Mouse (Mus musculus) forelimb bud, embryonic 11.5 days (tissue): ENCODE measurements around the gene Elmo1.
"Not testable (repeated sequence)": the region's sequence is repeated elsewhere in the genome, so short reads cannot be mapped to it uniquely, and the experiment has no call there.

Source experiments
- DNase-seq: peaks from one replicate; pipeline ENCODE4 v3.0.0-alpha.2; 2012; ENCODE audit warnings: low read depth, low spot score

Gene Elmo1

GRCm38 (mm10) chr13:20600246-20600645 is 509.9 kb downstream of the Elmo1 start:
- DNase-seq = no peak

DNA sequence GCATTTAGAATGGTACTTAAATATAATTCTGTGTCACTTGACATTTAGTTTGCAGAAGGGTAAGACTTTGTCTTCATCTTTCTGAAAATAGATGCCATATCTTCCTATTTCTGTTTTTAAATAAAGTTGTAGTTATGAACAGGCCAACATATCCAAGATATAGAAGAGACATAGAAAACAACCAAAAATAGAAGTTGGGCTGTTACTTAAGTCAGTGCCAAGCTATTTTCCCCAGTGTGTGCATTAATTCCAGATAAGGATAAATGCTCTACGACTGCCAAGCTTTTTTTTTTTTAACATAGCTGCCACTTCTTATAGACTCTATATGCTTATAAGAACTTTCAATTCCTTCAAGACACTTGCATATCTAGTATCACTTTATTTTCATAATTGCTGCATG is 511.0 kb downstream of the Elmo1 start:
- no peak for DNase-seq

DNA sequence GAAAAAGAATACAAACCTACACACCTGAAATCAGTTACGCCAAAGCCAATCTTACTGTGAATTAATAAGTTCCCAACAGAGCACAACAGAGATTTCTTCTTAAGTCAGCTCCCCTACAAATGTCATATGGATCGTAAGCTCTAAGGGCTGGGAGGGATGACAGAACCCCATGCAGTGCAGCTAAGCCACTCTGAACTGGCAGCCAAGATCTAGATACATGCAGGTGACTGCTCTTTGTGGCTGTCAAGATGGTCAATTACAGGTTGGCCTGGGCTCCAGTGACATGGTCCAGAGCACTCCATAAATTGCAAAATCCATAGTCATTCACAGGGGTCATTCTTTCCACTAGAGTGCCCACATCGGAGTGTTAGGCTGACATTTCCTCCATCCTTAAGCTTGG is 516.5 kb downstream of the Elmo1 start:
- no peak for DNase-seq

- no peak for DNase-seq
Observed at GRCm38 (mm10) chr13:20609003-20609688, 518.8 kb downstream of the Elmo1 start.

GRCm38 (mm10) chr13:20615596-20616469 is 525.4 kb downstream of the Elmo1 start:
- no peak for DNase-seq

GRCm38 (mm10) chr13:20619946-20620345 is 529.5 kb downstream of the Elmo1 start:
- no peak for DNase-seq

DNA sequence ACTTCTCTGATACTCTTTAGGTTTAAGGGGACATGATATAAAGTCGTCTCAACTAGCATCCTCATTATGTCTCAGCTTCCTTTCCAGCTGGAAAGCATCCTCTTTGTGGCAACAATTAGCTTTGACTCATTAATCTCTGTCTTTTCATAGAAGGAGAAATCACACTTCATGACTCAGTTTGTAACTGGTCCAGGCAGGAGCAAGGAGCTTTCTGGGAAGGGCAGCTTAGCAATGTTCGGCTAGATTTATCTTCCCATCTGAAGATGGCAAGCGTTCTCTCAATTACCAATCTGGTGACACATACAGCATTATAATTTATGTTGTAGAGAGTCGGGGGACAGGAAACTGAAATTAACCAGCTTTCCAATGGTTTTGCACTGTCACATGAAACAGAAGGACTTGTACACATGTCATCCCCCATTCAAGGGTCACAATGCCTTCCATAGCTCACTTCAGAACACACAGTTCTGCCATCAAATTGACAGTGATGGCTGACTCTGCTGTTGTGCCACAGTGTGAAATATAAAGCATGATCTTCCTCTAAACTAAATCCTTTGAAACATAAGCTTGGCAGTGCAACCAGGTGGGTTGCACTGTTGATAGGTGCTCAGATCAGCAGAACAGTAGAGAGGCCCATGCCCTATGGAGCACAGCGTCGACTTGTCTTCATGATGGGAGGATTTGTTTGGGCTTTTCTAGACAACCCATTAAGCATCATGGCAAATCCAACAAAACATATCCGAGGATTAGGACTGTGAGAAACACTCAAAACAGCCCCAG is 532.9 kb downstream of the Elmo1 start:
- DNase-seq = no peak

DNA sequence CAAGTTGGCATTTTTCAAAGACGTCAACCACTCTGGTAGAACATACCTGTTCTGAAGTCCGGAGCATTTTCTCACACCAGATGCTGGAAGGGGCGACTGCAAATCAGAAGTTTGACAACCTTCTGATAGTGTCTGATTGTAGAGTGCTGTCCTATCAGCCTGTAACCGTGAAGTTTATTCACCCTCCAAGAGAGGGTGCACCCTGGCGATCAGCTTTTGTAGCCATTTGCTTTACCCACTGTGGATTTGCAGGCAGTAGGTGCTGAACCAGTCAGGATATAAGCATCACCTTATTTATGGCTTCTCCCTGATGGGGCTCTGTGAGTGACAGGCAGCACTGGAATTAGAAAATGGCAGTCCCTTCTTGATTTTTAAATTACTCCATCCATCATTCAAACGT is 537.4 kb downstream of the Elmo1 start:
- DNase-seq = no peak

- no peak for DNase-seq
Observed at GRCm38 (mm10) chr13:20632477-20632876, 542.1 kb downstream of the Elmo1 start.

DNA sequence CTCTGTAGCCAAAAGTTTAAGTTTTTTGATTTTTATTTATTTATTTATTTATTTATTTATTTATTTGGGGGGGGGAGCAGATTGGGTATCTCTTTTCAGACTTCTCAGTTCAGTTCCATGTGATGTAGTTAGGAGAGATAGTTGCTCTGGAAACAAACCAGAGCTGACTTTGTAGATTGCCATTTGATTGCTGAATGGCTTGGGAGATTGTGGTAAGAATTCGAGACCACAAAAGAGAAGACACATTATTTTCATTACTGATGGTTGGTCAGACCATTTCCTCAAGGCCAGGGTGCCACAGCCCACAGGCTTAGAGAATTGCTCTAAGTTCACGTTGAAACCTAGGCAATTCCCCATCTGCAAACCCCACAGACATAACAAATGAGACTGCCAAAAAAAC is 544.3 kb downstream of the Elmo1 start:
- not testable (repeated sequence) for DNase-seq

DNA sequence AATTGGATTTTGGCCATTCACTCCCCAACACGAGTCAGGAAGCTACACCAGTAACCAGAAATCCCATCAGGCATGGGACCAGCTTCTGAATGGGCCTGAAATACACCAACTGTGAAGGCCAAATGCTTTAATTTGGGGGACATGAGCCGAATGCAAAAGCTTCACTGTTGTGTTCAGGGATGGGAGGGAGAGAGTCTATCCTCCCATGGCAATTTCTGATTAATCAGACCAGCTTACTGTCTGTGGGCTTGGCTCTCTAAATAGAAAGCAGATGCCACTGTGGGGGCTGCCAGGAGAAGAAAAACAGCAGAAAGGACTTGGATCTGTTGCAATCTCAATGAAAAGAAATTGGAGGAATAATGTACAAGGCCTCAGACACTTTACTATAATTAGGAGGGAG is 545.2 kb downstream of the Elmo1 start:
- no peak for DNase-seq
